Mouse (Mus musculus): Measurements from ENCODE around the gene Sult2a4.
"Not testable (repeated sequence)": the region's sequence is repeated elsewhere in the genome, so short reads cannot be mapped to it uniquely, and the experiment has no call there.

The Sult2a4 gene

DNA sequence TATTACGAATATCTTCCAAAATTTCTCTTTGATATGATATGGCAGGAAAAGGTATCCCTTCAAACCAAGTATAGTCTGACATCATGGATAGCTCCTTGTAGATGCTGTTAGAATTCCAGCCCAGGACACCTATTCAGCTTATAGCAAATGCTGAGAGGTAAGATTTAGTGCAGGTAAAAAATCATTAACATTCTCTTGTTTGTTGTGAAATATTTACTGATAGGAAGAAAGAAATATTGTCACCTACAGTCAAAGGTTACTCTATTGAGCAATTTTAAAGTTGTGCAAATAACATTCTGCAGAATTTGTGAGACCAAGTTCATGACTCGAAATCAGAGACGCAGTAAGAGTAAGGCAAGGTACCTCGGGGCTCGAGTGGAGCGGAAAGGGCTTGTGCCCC is at the start of gene Sult2a4:
Gene Sult2a4 (minus strand): TSS at position 101 of the 400 bp plus-strand sequence.
- not testable (repeated sequence) for DNase-seq (ENCODE audit: low spot score in 2 of 2)

DNA sequence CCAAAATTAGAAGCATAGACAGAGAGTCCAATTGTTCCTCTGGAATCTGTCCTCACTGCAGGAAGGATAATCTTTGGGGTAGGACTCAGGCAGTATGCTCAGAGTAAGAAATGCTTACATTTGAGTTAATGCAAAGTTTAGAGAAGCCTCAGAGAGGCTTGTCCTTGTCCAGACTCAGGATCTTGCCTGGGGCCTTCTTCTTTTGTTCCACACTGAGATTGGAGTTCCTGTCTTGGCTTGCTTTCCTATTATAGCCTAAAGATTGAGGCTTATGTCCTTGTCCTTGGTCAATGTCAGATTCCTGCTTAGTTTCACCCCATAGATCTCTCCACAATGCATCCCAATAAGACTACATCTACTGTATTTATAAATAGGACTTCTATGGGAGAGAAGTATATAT is 41.4 kb upstream of the Sult2a4 start:
- not testable (repeated sequence) for DNase-seq (ENCODE audit: low spot score in 2 of 2)

DNA sequence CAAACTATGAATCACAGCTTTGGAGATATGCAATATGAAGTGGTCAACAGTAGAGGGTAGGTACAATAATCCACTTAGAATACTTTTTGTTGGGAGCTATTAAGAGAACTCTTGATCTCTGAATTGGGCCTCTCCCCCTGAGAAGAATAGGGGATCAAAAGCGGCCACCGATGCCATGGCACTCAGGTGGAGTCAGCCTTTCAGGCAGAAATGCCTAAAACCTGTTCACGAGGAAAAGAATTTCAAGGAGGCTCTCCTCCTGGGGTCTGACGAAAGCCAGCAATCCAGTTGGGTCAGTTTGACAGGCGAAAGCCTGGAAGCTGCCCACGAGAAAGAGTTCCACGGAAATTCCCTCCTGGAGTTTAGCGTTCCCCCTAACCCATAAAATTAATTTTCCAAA is 23.7 kb upstream of the Sult2a4 start:
- DNase-seq (ENCODE audit: low spot score in 2 of 2) = no peak

DNA sequence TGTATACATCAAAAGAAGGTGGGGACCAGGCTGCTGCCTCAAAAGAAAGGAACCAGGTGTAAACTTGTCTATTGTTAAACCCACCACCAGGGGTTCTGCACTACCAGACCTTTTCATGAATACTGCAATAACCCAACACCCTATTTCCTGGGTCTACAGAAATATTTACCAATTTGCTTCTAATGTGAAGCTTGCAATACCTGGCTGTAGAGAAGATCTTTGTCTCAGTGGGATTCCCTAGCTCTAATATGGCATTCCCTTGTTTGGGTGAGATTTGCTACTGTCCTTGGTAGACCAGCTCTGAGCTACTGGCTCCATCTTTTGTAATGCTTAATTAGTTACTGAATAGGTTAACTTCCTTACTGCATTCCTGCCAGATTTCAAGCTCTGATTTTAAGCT is 21.3 kb upstream of the Sult2a4 start:
- not testable (repeated sequence) for DNase-seq (ENCODE audit: low spot score in 2 of 2)
